Mouse (Mus musculus): ENCODE measurements around the gene Nubp1.

The Nubp1 gene

GRCm38 (mm10) chr16:10471950-10472349, 60.2 kb downstream of the Nubp1 start:
- DNase-seq, result no peak

Data from thymus, postnatal 4 days (tissue).